Mouse (Mus musculus) liver, postnatal 0 days (tissue): ENCODE measurements around the gene Bend6. TPM values are rescaled to one million over a fixed set of nuclear protein-coding genes. Genes with fewer than 3 reads are reported as not detected.

ENCODE experiments used
- ATAC-seq: fragments of 200-750 bp; cut with Nextera tagmentation; 2 replicates; pipeline ENCODE4 v1.8.0; 2017; ENCODE audit warnings: mild to moderate bottlenecking, moderate library complexity
- DNase-seq: peaks from one replicate; pipeline ENCODE4 v3.0.0-alpha.2; 2016
- H3K27ac ChIP-seq: fragments of 300-500 bp; sonication (generic); 2 replicates; pipeline ENCODE4 v1.5.1; 2014; ENCODE audit warnings: antibody characterized with exemption, moderate library complexity, mild to moderate bottlenecking, low read depth
- H3K27me3 ChIP-seq: fragments of 300-500 bp; sonication (generic); 2 replicates; pipeline ENCODE4 v1.6.1; 2014; ENCODE audit warnings: low read length, control low read depth, mixed read lengths; ENCODE audit not compliant: insufficient read depth
- H3K36me3 ChIP-seq: fragments of 300-500 bp; sonication (generic); replicated peaks from 2 replicates; pipeline ENCODE4 v1.6.1; 2014; ENCODE audit warnings: mild to moderate bottlenecking, control low read depth, low read length, moderate library complexity, mixed read lengths; ENCODE audit not compliant: insufficient read depth
- H3K4me1 ChIP-seq: fragments of 300-500 bp; sonication (generic); 2 replicates; pipeline ENCODE4 v1.6.1; 2014; ENCODE audit warnings: antibody characterized with exemption, mild to moderate bottlenecking, control low read depth; ENCODE audit not compliant: insufficient read depth
- H3K4me2 ChIP-seq: fragments of 300-500 bp; sonication (generic); 2 replicates; pipeline ENCODE4 v1.6.1; 2014; ENCODE audit warnings: low read depth, mild to moderate bottlenecking, low read length, moderate library complexity, mixed read lengths
- H3K4me3 ChIP-seq: fragments of 300-500 bp; sonication (generic); 2 replicates; pipeline ENCODE4 v1.5.1; 2014; ENCODE audit warnings: low read depth, low read length
- H3K9ac ChIP-seq: fragments of 300-500 bp; sonication (generic); replicated peaks from 2 replicates; pipeline ENCODE4 v1.6.1; 2014; ENCODE audit warnings: mild to moderate bottlenecking, moderate library complexity
- H3K9me3 ChIP-seq: fragments of 300-500 bp; sonication (generic); 2 replicates; pipeline ENCODE4 v1.6.1; 2016; ENCODE audit warnings: mild to moderate bottlenecking, control low read depth, low read length, mixed read lengths
- CTCF ChIP-seq: sonication (generic); IDR thresholded peaks from 2 replicates; pipeline ENCODE4 v1.5.1; 2016; ENCODE audit warnings: antibody characterized with exemption, low read depth
- EP300 ChIP-seq: IDR thresholded peaks from 2 replicates; pipeline ENCODE4 v1.6.1; 2016; ENCODE audit warnings: antibody characterized with exemption, low read depth, mild to moderate bottlenecking
- WGBS: fragments of 180-500 bp; shearing (Covaris S2); extraction: QIAGEN DNeasy Blood & Tissue Kit; methylation state at CpG from one replicate; pipeline ENCODE4 v1.1.7; 2014; ENCODE audit not compliant: insufficient replicate concordance; 5-methylcytosine and 5-hydroxymethylcytosine counted together
- polyA plus RNA-seq: library from polyadenylated mRNA; unstranded; fragments of >200 nt; fragmentation: Nextera tagmentation; extraction: Ambion mirVana; gene quantifications from 2 replicates; pipeline ENCODE4 v1.2.1, GENCODE M21; 2015

Bend6 gene
- polyA plus RNA-seq, 1 experiment from 2014 or later, result 0.22 TPM

DNA sequence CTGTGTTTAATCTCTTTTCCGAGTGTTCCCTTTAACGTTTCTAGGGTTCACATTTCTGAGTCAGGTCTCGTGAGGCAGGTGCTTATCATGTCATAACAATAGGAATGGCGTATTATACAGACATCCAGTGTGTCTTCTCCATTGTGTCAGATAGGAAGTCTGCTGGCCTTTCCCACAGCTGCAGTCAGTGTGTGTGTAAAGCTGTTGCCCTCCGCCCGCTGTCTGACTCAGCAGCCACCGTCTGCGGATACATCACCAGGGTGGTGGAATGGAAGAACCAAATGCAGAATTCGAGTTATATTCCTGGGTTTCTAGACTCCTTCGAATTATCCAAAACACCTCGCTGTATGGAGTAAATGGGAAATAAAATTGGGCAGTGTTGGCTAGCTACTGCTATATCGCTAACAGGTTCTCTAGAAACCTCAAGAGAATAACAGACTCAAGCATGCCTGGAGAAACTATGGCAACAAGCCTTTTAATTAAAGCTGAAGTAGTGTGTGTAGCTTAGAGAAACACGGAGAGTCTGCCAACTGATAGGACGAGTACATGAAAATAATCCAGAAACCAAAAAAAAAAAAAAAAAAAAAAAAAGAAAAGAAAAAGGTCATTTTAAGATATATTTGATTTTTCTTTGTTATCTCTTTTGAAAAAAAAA lies 25.4 kb upstream of the Bend6 start:
- Histone ChIP-seq H3K27me3 (no peaks in the 10 kb centered on the region), H3K36me3 (no peaks in the 10 kb centered on the region), H3K9ac (no peak overlapping the region), H3K27ac (no peak overlapping the region), H3K9me3 (no peaks in the 10 kb centered on the region), H3K4me2 (no peak overlapping the region), H3K4me1 (no peaks in the 10 kb centered on the region), H3K4me3 (no peak overlapping the region)
- WGBS, result 70% methylated on average over 14 of the region's 14 CpGs
- ATAC-seq, result no peak
- DNase-seq, result no peak
- TF ChIP-seq CTCF (no peak), EP300 (no peak)

DNA sequence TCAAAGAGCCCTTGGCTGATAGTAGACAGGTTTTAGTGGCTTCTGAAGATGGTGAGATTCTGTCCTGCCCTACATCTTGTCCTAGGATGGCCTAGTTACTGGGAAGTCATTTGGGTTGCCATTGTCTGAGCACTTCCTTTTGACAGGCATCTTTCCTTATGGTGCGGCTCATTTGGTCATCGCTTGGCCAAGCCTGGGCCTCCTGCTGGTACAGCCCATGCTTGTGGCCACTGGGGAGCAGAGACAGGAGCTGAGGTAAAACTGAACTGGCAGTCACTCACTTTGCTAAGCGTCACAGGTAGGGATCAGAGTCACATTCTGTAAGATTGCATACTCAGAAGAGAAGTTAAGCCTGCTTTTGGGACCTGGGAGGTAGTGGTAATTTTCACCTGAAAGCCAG lies 24.6 kb upstream of the Bend6 start:
- ATAC-seq (no peak), DNase-seq (no peak)
- WGBS, result 90% methylated on average over 3 of the region's 3 CpGs
- Histone ChIP-seq H3K36me3 (no peaks in the 10 kb centered on the region), H3K4me1 (no peaks in the 10 kb centered on the region), H3K9ac (no peak overlapping the region), H3K9me3 (no peaks in the 10 kb centered on the region), H3K27ac (no peak overlapping the region), H3K4me3 (no peak overlapping the region), H3K4me2 (no peak overlapping the region), H3K27me3 (no peaks in the 10 kb centered on the region)
- no peak for TF ChIP-seq CTCF
- TF ChIP-seq EP300, result no peak

GRCm38 (mm10) chr1:33931791-33932190 lies 24.2 kb upstream of the Bend6 start:
- ATAC-seq, result no peak
- DNase-seq, result no peak
- H3K4me3 ChIP-seq, result no peak overlapping the region
- no peaks in the 10 kb centered on the region for H3K36me3 ChIP-seq
- no peak overlapping the region for H3K9ac ChIP-seq
- no peak overlapping the region for H3K27ac ChIP-seq
- H3K9me3 ChIP-seq, result no peaks in the 10 kb centered on the region
- H3K4me2 ChIP-seq, result no peak overlapping the region
- H3K4me1 ChIP-seq, result no peaks in the 10 kb centered on the region
- H3K27me3 ChIP-seq, result no peaks in the 10 kb centered on the region
- TF ChIP-seq EP300 (no peak), CTCF (no peak)
- WGBS, result 88% methylated on average over 8 of the region's 8 CpGs

DNA sequence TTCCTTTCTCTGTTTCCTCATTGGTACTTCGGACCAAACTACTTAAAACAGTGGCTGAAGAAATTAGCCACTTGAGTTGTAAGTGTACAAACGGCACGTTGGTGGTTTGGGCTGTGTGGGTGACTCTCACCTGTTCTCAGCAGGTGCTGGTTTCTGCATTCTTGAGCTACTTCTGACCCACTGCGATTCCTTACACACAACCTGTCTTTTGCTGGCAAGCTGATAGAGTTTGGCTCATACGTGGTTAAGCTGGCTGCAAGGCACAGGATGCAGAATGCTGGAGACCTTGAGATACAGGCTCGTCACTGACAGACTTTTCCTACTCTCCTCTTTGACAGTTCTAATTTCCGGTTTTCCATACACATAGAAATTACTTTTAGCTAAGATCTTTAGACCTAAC lies 19.9 kb upstream of the Bend6 start:
- WGBS, result 76% methylated on average over 7 of the region's 7 CpGs
- no peaks in the 10 kb centered on the region for H3K9me3 ChIP-seq
- TF ChIP-seq EP300 (no peak), CTCF (no peak)
- no peak overlapping the region for H3K27ac ChIP-seq
- H3K27me3 ChIP-seq, result no peaks in the 10 kb centered on the region
- no peaks in the 10 kb centered on the region for H3K36me3 ChIP-seq
- DNase-seq (no peak), ATAC-seq (no peak)
- no peak overlapping the region for H3K9ac ChIP-seq
- 0 out of 2 replicates have a peak, but pooled peaks cover 3% of the 10 kb centered on the region for H3K4me1 ChIP-seq
- H3K4me2 ChIP-seq, result no peak overlapping the region
- H3K4me3 ChIP-seq, result no peak overlapping the region

- Histone ChIP-seq H3K36me3 (no peaks in the 10 kb centered on the region), H3K4me1 (0 out of 2 replicates have a peak, but pooled peaks cover 3% of the 10 kb centered on the region), H3K9me3 (no peaks in the 10 kb centered on the region), H3K27ac (no peak overlapping the region), H3K9ac (no peak overlapping the region), H3K4me2 (no peak overlapping the region), H3K4me3 (no peak overlapping the region), H3K27me3 (no peaks in the 10 kb centered on the region)
- ATAC-seq (no peak), DNase-seq (no peak)
- 39% methylated on average over 3 of the region's 3 CpGs for WGBS
- TF ChIP-seq EP300, result no peak
- TF ChIP-seq CTCF, result no peak
Observed at GRCm38 (mm10) chr1:33925283-33925682, 17.7 kb upstream of the Bend6 start.

- Histone ChIP-seq H3K9me3 (no peaks in the 10 kb centered on the region), H3K4me2 (no peak overlapping the region), H3K27ac (no peak overlapping the region), H3K4me3 (no peak overlapping the region), H3K27me3 (no peaks in the 10 kb centered on the region), H3K9ac (no peak overlapping the region), H3K4me1 (0 out of 2 replicates have a peak, but pooled peaks cover 3% of the 10 kb centered on the region), H3K36me3 (no peaks in the 10 kb centered on the region)
- DNase-seq (no peak), ATAC-seq (no peak)
- WGBS, result 71% methylated on average over 7 of the region's 7 CpGs
- TF ChIP-seq CTCF (no peak), EP300 (no peak)
Observed at GRCm38 (mm10) chr1:33922975-33923374, 15.4 kb upstream of the Bend6 start.

DNA sequence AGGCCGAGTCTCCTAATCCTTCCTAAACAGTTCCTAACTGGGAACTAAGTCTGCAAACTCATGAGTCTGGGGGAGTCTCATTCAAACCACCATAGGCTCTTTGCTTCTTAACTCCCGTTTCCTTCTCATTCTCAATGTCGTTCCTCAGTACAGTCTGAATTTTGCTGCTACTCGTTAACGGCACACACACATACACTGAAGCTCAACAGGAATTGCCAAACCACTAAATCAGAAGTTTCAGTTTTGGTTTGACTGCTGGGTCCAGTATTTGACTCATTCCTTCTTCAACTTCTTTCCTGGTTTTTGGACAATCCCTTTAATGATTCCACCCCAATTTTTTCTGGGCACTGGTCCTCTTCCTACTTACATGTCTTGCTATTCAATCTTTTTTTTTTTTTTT lies 8.9 kb upstream of the Bend6 start:
- no peak overlapping the region for H3K9ac ChIP-seq
- H3K4me1 ChIP-seq, result no peaks in the 10 kb centered on the region
- H3K27me3 ChIP-seq, result no peaks in the 10 kb centered on the region
- no peak for TF ChIP-seq CTCF
- TF ChIP-seq EP300, result no peak
- H3K36me3 ChIP-seq, result no peaks in the 10 kb centered on the region
- no peak overlapping the region for H3K4me3 ChIP-seq
- ATAC-seq (no peak), DNase-seq (no peak)
- no peak overlapping the region for H3K27ac ChIP-seq
- H3K9me3 ChIP-seq, result no peaks in the 10 kb centered on the region
- WGBS, result 76% methylated on average over 5 of the region's 5 CpGs
- no peak overlapping the region for H3K4me2 ChIP-seq
